ENCODE assay signal across 18 mouse cellular contexts in the genomic region with DNA sequence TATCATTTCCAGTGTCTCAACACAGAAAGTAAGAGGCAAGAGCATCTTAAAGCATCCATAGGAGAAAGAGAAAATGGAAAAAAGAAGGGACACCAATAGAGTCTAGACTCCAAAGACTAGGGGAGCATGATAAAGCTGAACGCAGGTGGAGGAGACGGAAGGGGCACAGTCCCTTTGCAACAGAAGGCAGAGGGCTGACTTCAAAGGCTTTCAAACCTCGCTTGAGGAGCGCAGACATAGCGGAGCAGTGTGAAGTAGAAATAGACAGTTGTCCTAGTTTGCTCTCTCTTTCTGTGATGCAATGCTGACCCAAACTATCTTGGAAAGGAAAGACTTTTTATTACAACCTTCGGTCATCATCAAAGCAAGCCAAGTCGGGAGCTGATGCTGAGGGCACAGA. TPM values are rescaled to one million over a fixed set of nuclear protein-coding genes. Genes with fewer than 3 reads are reported as not detected.
DNase-seq lines count a peak whose midpoint lies in the region; ATAC-seq lines count a peak whose summit lies in the region.
"Had no signal": no experiment of that assay in that cellular context is flagged by ENCODE, and none has a peak within 500 bp of the region (broad histone marks: within the 10 kb centered on the region; RNA-seq: fewer than 3 reads in every experiment).

No protein-coding gene starts in this region.

- peak; percentile 32 for DNase-seq in CD4-positive, CD25-positive, alpha-beta regulatory T cell, adult 2 months (ENCODE audit: low read depth, low spot score)
- DNase-seq in thymus, adult 18-20 months, result peak; percentile 30 to 50
- DNase-seq in thymus, postnatal 14 days, result peak; percentile 73
- no peak for DNase-seq in frontal cortex, postnatal 36 days (ENCODE audit: low spot score in 2 of 2)
- DNase-seq in kidney, postnatal 25 days, result no peak
- DNase-seq in yolk sac, embryonic 10.5 days (ENCODE audit: low spot score), result no peak
- DNase-seq: adrenal gland, postnatal 10 days; B cell, adult 2 months; cerebellum, adult 11-12 months; cerebellum, adult 9-10 months; cerebellum, postnatal 36 days; gastrocnemius, adult 2 months; gastrocnemius, postnatal 25 days; heart, postnatal 10 days; heart, postnatal 4 days had no signal

- no peak for ATAC-seq in CD4-positive, CD25-positive, alpha-beta regulatory T cell, adult 4 months
- ATAC-seq: forebrain, embryonic 16.5 days; hindbrain, embryonic 16.5 days had no signal

RNA-seq across cellular contexts. Expression of gene Dyrk2, which starts 42.9 kb away (rescaled TPM):
- 10 to 100 TPM in 1 of 2 experiments, 1 to 10 TPM in 1; 9.5 to 14.2 TPM for polyA plus RNA-seq in CD4-positive, CD25-positive, alpha-beta regulatory T cell, adult 4 months (2017; shearing (Covaris generic))

Comparison
In these comparisons a context has a peak if more than half of its experiments do, and no peak if none do; other contexts are left out.
1. DNase-seq: peak in CD4-positive, CD25-positive, alpha-beta regulatory T cell, adult 2 months (single experiment), thymus, adult 18-20 months (2 of 2) and thymus, postnatal 14 days (single experiment); none in frontal cortex, postnatal 36 days (0 of 2), kidney, postnatal 25 days (0 of 2) and yolk sac, embryonic 10.5 days (single experiment).